8 mouse cellular contexts compared by ENCODE assay signal in genomic region chrX:74023188-74024049, GRCm38 (mm10). TPM values are rescaled to one million over a fixed set of nuclear protein-coding genes. Genes with fewer than 3 reads are reported as not detected.
A peak's percentile ranks its signal among the peaks of the same experiment; 100 is the strongest.
DNase-seq lines count a peak whose midpoint lies in the region; ATAC-seq and TF ChIP-seq lines count a peak whose summit lies in the region.

TSS of gene Irak1 (minus strand) at chrX:74023918.

- H3K4me2 ChIP-seq in forebrain, embryonic 12.5 days, result peak within 1 kb of the TSS; percentile 64
- H3K4me2 ChIP-seq in heart, embryonic 16.5 days (ENCODE audit: low read depth, low read length), result peak within 1 kb of the TSS; percentile 72
- peak within 1 kb of the TSS; percentile 74 for H3K4me2 ChIP-seq in liver, embryonic 14.5 days (ENCODE audit: low read depth)
- peak within 1 kb of the TSS; percentile 53 for H3K4me2 ChIP-seq in stomach, embryonic 15.5 days

- peak within 1 kb of the TSS; percentile 81 for H3K4me3 ChIP-seq in E14TG2a.4 (replicated peaks; ENCODE audit: low read length)
- H3K4me3 ChIP-seq in forebrain, embryonic 12.5 days (replicated peaks), result peak within 1 kb of the TSS; percentile 56
- H3K4me3 ChIP-seq in heart, embryonic 16.5 days (ENCODE audit: low read length), result peak within 1 kb of the TSS; percentile 74
- H3K4me3 ChIP-seq in liver, embryonic 14.5 days (ENCODE audit: insufficient read depth in 1 of 2, low read depth in 2 of 2, low read length in 2 of 2), result peak within 1 kb of the TSS; percentile 72 to 84
- H3K4me3 ChIP-seq in stomach, embryonic 15.5 days (replicated peaks), result peak within 1 kb of the TSS; percentile 58

- H3K36me3 ChIP-seq in E14TG2a.4 (ENCODE audit: insufficient read depth, low read length), result peaks cover 39% of the 10 kb centered on the region
- peaks cover 2% of the 10 kb centered on the region; the same call in 1 of the 2 replicates for H3K36me3 ChIP-seq in forebrain, embryonic 12.5 days (replicated peaks)
- H3K36me3 ChIP-seq in heart, embryonic 16.5 days (ENCODE audit: control insufficient read depth, insufficient read depth), result peaks cover 8% of the 10 kb centered on the region
- H3K36me3 ChIP-seq in liver, embryonic 14.5 days (replicated peaks; ENCODE audit: control insufficient read depth, insufficient read depth, low read depth), result no peaks in the 10 kb centered on the region
- no peaks in the 10 kb centered on the region for H3K36me3 ChIP-seq in stomach, embryonic 15.5 days

- no peak for TF ChIP-seq CTCF in E14TG2a.4 (conservative IDR thresholded peaks at IDR 0.05; ENCODE audit: low read length)
- peak; percentile 80 for TF ChIP-seq CTCF in liver, embryonic 14.5 days (IDR thresholded peaks at IDR 0.05; ENCODE audit: low read depth)

- peaks cover 45% of the 10 kb centered on the region for H3K4me1 ChIP-seq in E14TG2a.4 (replicated peaks; ENCODE audit: low read depth, low read length)
- H3K4me1 ChIP-seq in forebrain, embryonic 12.5 days, result no peaks in the 10 kb centered on the region
- H3K4me1 ChIP-seq in heart, embryonic 16.5 days (ENCODE audit: control insufficient read depth, insufficient read depth, low read length), result peaks cover 5% of the 10 kb centered on the region
- peaks cover 0 to 15% of the 10 kb centered on the region in 2 experiments; a peak in 2 of 4 replicates for H3K4me1 ChIP-seq in liver, embryonic 14.5 days (replicated peaks; ENCODE audit: control insufficient read depth in 2 of 2, insufficient read depth in 2 of 2, low read length in 1 of 2)
- no peaks in the 10 kb centered on the region for H3K4me1 ChIP-seq in stomach, embryonic 15.5 days

- no peaks in the 10 kb centered on the region for H3K9me3 ChIP-seq in E14TG2a.4 (ENCODE audit: low read length)
- no peaks in the 10 kb centered on the region for H3K9me3 ChIP-seq in forebrain, embryonic 12.5 days
- H3K9me3 ChIP-seq in heart, embryonic 16.5 days (replicated peaks; ENCODE audit: control insufficient read depth, low read length), result no peaks in the 10 kb centered on the region
- H3K9me3 ChIP-seq in liver, embryonic 14.5 days (ENCODE audit: control insufficient read depth, low read length), result no peaks in the 10 kb centered on the region
- H3K9me3 ChIP-seq in stomach, embryonic 15.5 days, result no peaks in the 10 kb centered on the region

- 21% methylated on average over 50 of the region's 72 CpGs for WGBS in forebrain, embryonic 12.5 days
- 9% methylated on average over 56 of the region's 72 CpGs for WGBS in heart, embryonic 16.5 days
- WGBS in liver, embryonic 14.5 days (ENCODE audit: insufficient replicate concordance), result 13% methylated on average over 65 of the region's 72 CpGs
- 19% methylated on average over 66 of the region's 72 CpGs for WGBS in stomach, embryonic 15.5 days

- peak within 1 kb of the TSS; percentile 81 for H3K9ac ChIP-seq in forebrain, embryonic 12.5 days
- peak within 1 kb of the TSS; percentile 86 for H3K9ac ChIP-seq in heart, embryonic 16.5 days (ENCODE audit: low read length)
- peak within 1 kb of the TSS; percentile 85 for H3K9ac ChIP-seq in liver, embryonic 14.5 days (replicated peaks)
- H3K9ac ChIP-seq in stomach, embryonic 15.5 days, result peak within 1 kb of the TSS; percentile 71

- peak within 1 kb of the TSS; percentile 78 for H3K27ac ChIP-seq in forebrain, embryonic 12.5 days
- peak within 1 kb of the TSS; percentile 80 for H3K27ac ChIP-seq in heart, embryonic 16.5 days (ENCODE audit: low read length)
- H3K27ac ChIP-seq in liver, embryonic 14.5 days, result peak within 1 kb of the TSS; percentile 50
- H3K27ac ChIP-seq in stomach, embryonic 15.5 days, result peak within 1 kb of the TSS; percentile 77

- DNase-seq in c-Kit-positive CD71-positive TER-119-negative erythroid progenitor cells, embryonic 14.5 days (ENCODE audit: low read depth), result peak; percentile 50
- peak; percentile 73 to 87 for DNase-seq in kidney, postnatal 25 days
- DNase-seq in liver, embryonic 14.5 days (ENCODE audit: low read depth in 3 of 3, low spot score in 3 of 3), result peak; percentile 47 to 62 (median 50)
- DNase-seq in neural tube, embryonic 10.5 days (ENCODE audit: extremely low spot score, low spot score), result peak; percentile 72

- ATAC-seq in forebrain, embryonic 12.5 days (ENCODE audit: low FRiP score), result peak; percentile 90
- ATAC-seq in heart, embryonic 16.5 days (replicated peaks; ENCODE audit: extremely low read depth, insufficient read depth, low FRiP score), result peak; percentile 88
- peak; percentile 92 for ATAC-seq in liver, embryonic 14.5 days (ENCODE audit: insufficient read depth)
- ATAC-seq in stomach, embryonic 15.5 days (ENCODE audit: insufficient read depth, low FRiP score, low read depth), result peak; percentile 87

- no peak for TF ChIP-seq EP300 in liver, embryonic 14.5 days (IDR thresholded peaks at IDR 0.05; ENCODE audit: low read depth)

- no peaks in the 10 kb centered on the region for H3K27me3 ChIP-seq in E14TG2a.4 (ENCODE audit: insufficient read depth, low read length)
- H3K27me3 ChIP-seq in forebrain, embryonic 12.5 days, result no peaks in the 10 kb centered on the region
- H3K27me3 ChIP-seq in heart, embryonic 16.5 days (ENCODE audit: control insufficient read depth, insufficient read depth, low read length), result no peaks in the 10 kb centered on the region; the same call in 1 of the 2 replicates
- H3K27me3 ChIP-seq in liver, embryonic 14.5 days (ENCODE audit: control insufficient read depth, insufficient read depth, low read length), result no peaks in the 10 kb centered on the region
- H3K27me3 ChIP-seq in stomach, embryonic 15.5 days (replicated peaks), result no peaks in the 10 kb centered on the region

RNA-seq across cellular contexts. Expression of gene Irak1, which starts in this region (rescaled TPM):
- 52.8 and 55.2 TPM in 2 replicates for polyA plus RNA-seq in forebrain, embryonic 12.5 days (2016; fragmentation: Nextera tagmentation; extraction: Ambion mirVana)
- 53.0 and 55.9 TPM in 2 replicates for polyA plus RNA-seq in heart, embryonic 16.5 days (2015; fragmentation: Nextera tagmentation; extraction: Ambion mirVana)
- 19.9 and 20.2 TPM in 2 replicates for polyA plus RNA-seq in liver, embryonic 14.5 days (2012; rRNA removed)
- 15.5 and 17.0 TPM in 2 replicates for polyA plus RNA-seq in liver, embryonic 14.5 days (2014; fragmentation: Nextera tagmentation; extraction: Ambion mirVana)
- polyA plus RNA-seq in stomach, embryonic 15.5 days (2015; fragmentation: Nextera tagmentation; extraction: Ambion mirVana), result 68.3 and 71.1 TPM in 2 replicates

Comparison
In these comparisons a context has a peak if more than half of its experiments do, and no peak if none do; other contexts are left out.
1. Peak in every context shown above with its lines: DNase-seq, ATAC-seq, H3K4me3 ChIP-seq and H3K27ac ChIP-seq.